11 mouse cellular contexts compared by ENCODE assay signal in the genomic region with DNA sequence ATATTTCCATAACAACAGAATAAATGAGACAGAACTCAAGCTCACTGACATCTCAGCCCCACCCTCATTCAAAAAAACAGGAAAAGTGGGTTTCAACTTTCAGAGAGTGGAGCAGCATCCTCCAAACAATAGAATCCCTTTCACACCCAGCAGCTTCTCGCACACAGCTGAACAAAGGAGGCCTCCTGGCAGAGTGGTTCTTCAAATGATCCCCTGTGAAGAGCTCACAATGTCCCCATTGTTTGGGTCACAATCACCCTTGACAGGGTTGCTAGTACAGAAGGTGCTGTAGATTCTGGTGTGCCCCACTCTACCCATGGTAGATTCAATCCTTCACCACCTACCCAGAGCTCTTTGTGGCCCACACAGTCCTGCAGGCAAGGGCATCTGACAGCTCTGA. TPM values are rescaled to one million over a fixed set of nuclear protein-coding genes. Genes with fewer than 3 reads are reported as not detected.
DNase-seq lines count a peak whose midpoint lies in the region; ATAC-seq and TF ChIP-seq lines count a peak whose summit lies in the region.
"Had no signal": no experiment of that assay in that cellular context is flagged by ENCODE, and none has a peak within 500 bp of the region (broad histone marks: within the 10 kb centered on the region; RNA-seq: fewer than 3 reads in every experiment).

No protein-coding gene starts in this region.

- peaks cover 9% of the 10 kb centered on the region for H3K27me3 ChIP-seq in midbrain, embryonic 12.5 days
- no peaks in the 10 kb centered on the region for H3K27me3 ChIP-seq in midbrain, postnatal 0 days (ENCODE audit: insufficient read depth, low read length)
- H3K27me3 ChIP-seq in forebrain, embryonic 14.5 days (replicated peaks; ENCODE audit: control insufficient read depth, insufficient read depth, low read length) = no peaks in the 10 kb centered on the region
- H3K27me3 ChIP-seq: kidney, embryonic 15.5 days; limb, embryonic 12.5 days had no signal

- no peaks in the 10 kb centered on the region for H3K9me3 ChIP-seq in midbrain, embryonic 12.5 days
- no peaks in the 10 kb centered on the region for H3K9me3 ChIP-seq in midbrain, postnatal 0 days (ENCODE audit: low read length)
- no peaks in the 10 kb centered on the region for H3K9me3 ChIP-seq in forebrain, embryonic 14.5 days (replicated peaks; ENCODE audit: control insufficient read depth, low read length)
- H3K9me3 ChIP-seq: kidney, embryonic 15.5 days; limb, embryonic 12.5 days had no signal

- no peak overlapping the region for H3K9ac ChIP-seq in midbrain, embryonic 12.5 days (replicated peaks)
- no peak overlapping the region for H3K9ac ChIP-seq in midbrain, postnatal 0 days (replicated peaks; ENCODE audit: low read length, poor library complexity, severe bottlenecking)
- no peak overlapping the region for H3K9ac ChIP-seq in forebrain, embryonic 14.5 days (ENCODE audit: low read length)
- H3K9ac ChIP-seq: kidney, embryonic 15.5 days; limb, embryonic 12.5 days had no signal

- no peak for DNase-seq in cerebellum, postnatal 14 days
- no peak for DNase-seq in midbrain, postnatal 0 days (ENCODE audit: low spot score)
- peak; percentile 38 for DNase-seq in forebrain, embryonic 14.5 days (ENCODE audit: low spot score)
- DNase-seq in telencephalon, adult 2 months (ENCODE audit: low read depth, low spot score) = peak; percentile 72
- DNase-seq in urinary bladder, postnatal 25 days (ENCODE audit: low spot score) = no peak
- DNase-seq in kidney, postnatal 14 days = no peak

- no peak for TF ChIP-seq CTCF in midbrain, postnatal 0 days (IDR thresholded peaks at IDR 0.05)

- 13% methylated on average over 1 of the region's 1 CpGs for WGBS in midbrain, embryonic 12.5 days
- WGBS in midbrain, postnatal 0 days = 24% methylated on average over 1 of the region's 1 CpGs
- WGBS in forebrain, embryonic 14.5 days = 3% methylated on average over 1 of the region's 1 CpGs

- H3K27ac ChIP-seq in midbrain, embryonic 12.5 days (replicated peaks) = peak overlapping the region; percentile 15; the same call in 1 of the 2 replicates
- H3K27ac ChIP-seq in midbrain, postnatal 0 days (ENCODE audit: low read depth, low read length) = no peak overlapping the region
- H3K27ac ChIP-seq in forebrain, embryonic 14.5 days (ENCODE audit: low read depth, low read length) = peak overlapping the region; percentile 33; the same call in 1 of the 2 replicates
- H3K27ac ChIP-seq: kidney, embryonic 15.5 days; limb, embryonic 12.5 days had no signal

- H3K36me3 ChIP-seq in midbrain, embryonic 12.5 days = no peaks in the 10 kb centered on the region
- no peaks in the 10 kb centered on the region for H3K36me3 ChIP-seq in midbrain, postnatal 0 days (ENCODE audit: insufficient read depth, low read length)
- no peaks in the 10 kb centered on the region for H3K36me3 ChIP-seq in forebrain, embryonic 14.5 days (ENCODE audit: control insufficient read depth, insufficient read depth, low read length)
- H3K36me3 ChIP-seq: kidney, embryonic 15.5 days; limb, embryonic 12.5 days had no signal

- H3K4me2 ChIP-seq in midbrain, embryonic 12.5 days (replicated peaks) = no peak overlapping the region
- no peak overlapping the region for H3K4me2 ChIP-seq in midbrain, postnatal 0 days (ENCODE audit: low read depth, low read length, poor library complexity, severe bottlenecking)
- H3K4me2 ChIP-seq in forebrain, embryonic 14.5 days (ENCODE audit: low read length) = no peak overlapping the region
- H3K4me2 ChIP-seq: kidney, embryonic 15.5 days; limb, embryonic 12.5 days had no signal

- H3K4me1 ChIP-seq in midbrain, embryonic 12.5 days = peaks cover 7% of the 10 kb centered on the region
- no peaks in the 10 kb centered on the region for H3K4me1 ChIP-seq in midbrain, postnatal 0 days (ENCODE audit: insufficient read depth, low read length)
- H3K4me1 ChIP-seq in forebrain, embryonic 14.5 days (ENCODE audit: control insufficient read depth, insufficient read depth, low read length) = peaks cover 5% of the 10 kb centered on the region; the same call in 1 of the 2 replicates
- H3K4me1 ChIP-seq: kidney, embryonic 15.5 days; limb, embryonic 12.5 days had no signal

- no peak overlapping the region for H3K4me3 ChIP-seq in midbrain, embryonic 12.5 days
- no peak overlapping the region for H3K4me3 ChIP-seq in midbrain, postnatal 0 days (ENCODE audit: low read depth, low read length)
- no peak overlapping the region for H3K4me3 ChIP-seq in forebrain, embryonic 14.5 days (ENCODE audit: low read depth, low read length)
- H3K4me3 ChIP-seq: kidney, embryonic 15.5 days; limb, embryonic 12.5 days had no signal

- peak; percentile 20; the same call in 1 of the 2 replicates for ATAC-seq in cerebellum, adult (ENCODE audit: insufficient number of reproducible peaks, low FRiP score, low TSS enrichment)
- peak; percentile 86 for ATAC-seq in midbrain, embryonic 12.5 days (ENCODE audit: low FRiP score, low read depth)
- ATAC-seq in midbrain, postnatal 0 days (ENCODE audit: low FRiP score) = no peak
- ATAC-seq in forebrain, embryonic 14.5 days = 0 out of 2 replicates have a peak, but pooled peaks have one; percentile 40
- ATAC-seq: lung, postnatal 0 days had no signal

RNA-seq across cellular contexts. Expression of gene Dock2, which starts 44.7 kb away (rescaled TPM):
- 1.0 and 1.1 TPM in 2 replicates for polyA plus RNA-seq in midbrain, embryonic 12.5 days (2016; fragmentation: Nextera tagmentation; extraction: Ambion mirVana)
- total RNA-seq in midbrain, postnatal 0 days (2014; rRNA removed) = 1.6 and 1.7 TPM in 2 replicates
- polyA plus RNA-seq in midbrain, postnatal 0 days (2015; fragmentation: Nextera tagmentation; extraction: Ambion mirVana) = 0.48 and 0.57 TPM in 2 replicates
- 0.37 and 0.47 TPM in 2 replicates for polyA plus RNA-seq in forebrain, embryonic 14.5 days (2014; fragmentation: Nextera tagmentation; extraction: Ambion mirVana)

Comparison
In these comparisons a context has a peak if more than half of its experiments do, and no peak if none do; other contexts are left out.
1. DNase-seq: peak in forebrain, embryonic 14.5 days (single experiment) and telencephalon, adult 2 months (single experiment); none in cerebellum, postnatal 14 days (0 of 2), midbrain, postnatal 0 days (single experiment), urinary bladder, postnatal 25 days (single experiment) and kidney, postnatal 14 days (single experiment).